Mouse (Mus musculus) spleen, adult 12 weeks (tissue): ENCODE measurements at regions not wholly inside any gene's neighbourhood (a gene's known extent, or its start where the extent isn't known, plus 50 kb on each side); places are given as distances from the start of the nearest gene placed in this dataset.
"Not testable (repeated sequence)": the region's sequence is repeated elsewhere in the genome, so short reads cannot be mapped to it uniquely, and the experiment has no call there.

Experiments
- DNase-seq: peaks from one replicate; pipeline ENCODE4 v3.0.0; 2022; ENCODE audit warnings: low spot score

DNA sequence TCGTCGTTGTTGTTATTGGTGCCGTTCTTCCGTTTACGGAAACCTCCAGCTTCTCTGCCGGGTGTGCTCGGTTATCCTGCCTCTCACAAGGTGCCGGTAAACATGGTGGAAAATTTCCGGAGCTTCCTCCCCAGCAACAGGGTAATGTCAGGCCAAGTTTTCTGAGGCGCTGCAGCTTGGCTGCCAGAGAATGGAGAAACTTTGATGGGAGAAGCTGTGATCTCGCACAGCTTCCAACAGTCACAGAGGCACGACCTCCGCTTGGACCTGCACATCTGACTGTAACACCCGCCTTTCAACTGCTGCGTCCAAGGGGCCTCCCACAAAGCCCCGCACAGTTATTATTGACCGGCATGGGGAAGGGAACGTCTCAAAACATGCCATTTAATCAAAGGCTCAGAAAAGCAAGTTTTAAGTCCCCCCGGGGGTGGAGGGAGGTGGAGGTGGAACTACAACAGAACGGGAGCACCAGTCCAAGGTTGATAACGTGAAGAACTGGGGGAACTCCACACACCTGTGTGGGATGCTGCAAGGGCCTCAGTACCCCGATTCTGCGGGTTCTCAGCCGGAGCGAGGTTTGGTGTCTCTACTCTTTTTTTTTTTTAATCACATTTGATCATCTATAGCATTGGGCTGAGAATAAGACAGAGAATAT is 299.1 kb downstream of the Vrk1 start:
- no peak for DNase-seq

DNA sequence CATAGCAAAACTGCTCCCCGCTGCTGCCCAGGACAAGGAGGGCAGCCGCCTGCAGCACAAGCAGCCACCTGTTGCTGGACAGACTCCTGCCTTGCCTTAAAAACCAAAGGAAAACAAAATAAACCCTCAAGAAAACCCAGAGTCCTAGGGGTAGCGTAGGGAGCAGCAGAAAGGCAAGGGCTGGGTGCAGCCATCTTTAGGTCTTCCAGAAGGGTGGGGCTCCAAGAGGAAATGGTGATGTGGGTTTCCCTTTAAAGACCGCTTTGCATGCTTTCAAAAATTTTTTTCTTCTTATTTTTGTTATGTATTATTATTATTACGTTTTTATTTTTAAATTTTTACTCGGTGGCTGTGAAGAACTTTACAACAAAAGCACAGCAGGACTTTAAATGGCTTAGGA is 300.1 kb downstream of the Vrk1 start:
- DNase-seq, result no peak

DNA sequence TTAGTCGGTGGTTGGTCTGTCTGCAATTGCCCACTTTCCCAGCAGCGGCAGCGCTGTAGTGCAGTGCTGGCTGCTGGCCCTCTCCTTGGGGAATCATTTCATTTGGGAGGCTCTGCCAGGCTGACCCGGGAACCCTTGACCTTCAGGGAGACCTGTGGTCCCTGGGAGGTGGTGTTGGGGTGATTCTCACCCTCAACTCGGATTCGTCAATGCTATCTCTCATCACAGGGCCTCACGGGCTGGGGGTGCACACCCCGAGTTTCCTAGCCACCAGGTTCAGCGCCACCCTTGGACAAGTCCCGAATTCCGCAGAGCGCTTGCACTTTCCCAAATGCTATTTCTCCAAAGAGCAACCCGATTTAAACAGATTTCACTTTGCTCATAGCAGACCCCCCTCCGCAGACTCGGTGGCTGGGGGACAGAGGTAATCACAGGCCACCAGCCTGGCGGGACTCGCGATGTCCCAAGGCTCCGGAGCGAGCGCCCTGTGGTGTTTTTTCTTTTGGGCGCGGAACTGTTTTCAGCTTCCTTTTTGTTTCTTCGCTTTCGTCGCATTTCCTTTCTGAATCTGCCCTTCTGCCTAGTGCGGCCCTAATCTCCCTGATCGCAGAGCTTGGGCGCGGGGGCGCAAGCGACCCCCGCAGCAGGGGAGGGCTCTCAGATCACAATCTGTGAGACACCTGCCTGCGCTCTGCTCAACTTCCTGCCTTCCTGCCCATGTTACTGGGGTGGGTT is 300.7 kb downstream of the Vrk1 start:
- DNase-seq, result no peak

DNA sequence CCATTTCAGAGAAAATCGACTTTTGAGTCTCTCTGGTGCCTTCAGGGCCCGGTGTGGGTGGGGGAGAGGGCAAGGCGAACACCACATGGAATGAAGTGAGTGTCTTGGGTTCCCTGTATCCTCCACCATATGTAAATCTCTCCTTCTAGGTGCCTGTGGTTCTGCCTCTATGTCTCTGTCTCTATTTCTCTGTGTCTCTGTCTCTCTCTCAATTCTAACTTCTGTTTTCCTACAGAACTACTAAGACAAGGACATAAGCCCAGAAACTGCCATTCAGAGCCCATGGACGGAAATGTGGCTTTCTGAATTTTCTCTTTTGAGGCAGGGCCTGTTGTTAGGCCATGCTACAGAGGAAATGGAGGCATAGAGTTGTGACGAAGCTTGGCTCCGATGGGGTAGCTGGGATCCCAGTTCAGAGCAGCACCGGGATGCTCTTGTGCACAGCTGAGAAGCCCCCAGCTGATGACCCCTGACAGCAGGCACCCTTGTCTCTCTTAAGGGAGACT is 301.3 kb downstream of the Vrk1 start:
- DNase-seq, result no peak

DNA sequence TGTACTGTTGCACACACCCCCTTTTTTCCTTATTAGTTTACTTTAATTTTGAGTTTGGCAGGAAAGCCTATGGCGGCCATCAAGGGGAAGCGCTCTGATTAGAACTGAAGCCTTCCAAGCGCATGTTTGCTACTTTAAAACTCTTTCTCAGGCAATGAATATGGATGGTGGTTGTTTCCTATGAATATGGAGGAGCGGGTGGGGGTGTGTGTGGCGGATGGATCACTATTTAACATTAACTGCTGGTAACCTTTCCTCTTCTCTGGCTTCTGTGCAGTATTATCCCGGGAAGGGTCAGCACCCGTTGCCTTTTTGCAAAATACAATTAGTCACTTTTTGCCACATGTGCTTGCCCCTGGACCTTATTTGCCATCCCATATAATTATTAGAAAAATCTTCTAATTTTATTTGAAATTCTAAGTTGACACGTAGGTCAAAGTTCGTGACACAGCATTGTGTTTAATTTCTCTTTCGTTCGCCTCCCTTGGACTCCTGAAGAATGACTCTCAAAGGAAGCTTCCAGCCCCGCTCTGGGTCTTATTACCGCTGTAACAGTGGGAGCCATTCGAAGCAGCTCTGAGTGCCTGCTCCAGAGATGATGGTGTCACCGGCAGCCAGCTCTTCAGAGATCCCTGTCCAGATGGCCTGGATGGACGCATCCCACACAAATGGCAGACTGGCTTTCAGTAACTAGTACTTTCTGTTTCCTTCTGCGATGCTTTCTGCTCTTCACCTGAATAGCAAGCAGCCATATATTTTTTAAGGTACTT is 302.0 kb downstream of the Vrk1 start:
- DNase-seq, result no peak

DNA sequence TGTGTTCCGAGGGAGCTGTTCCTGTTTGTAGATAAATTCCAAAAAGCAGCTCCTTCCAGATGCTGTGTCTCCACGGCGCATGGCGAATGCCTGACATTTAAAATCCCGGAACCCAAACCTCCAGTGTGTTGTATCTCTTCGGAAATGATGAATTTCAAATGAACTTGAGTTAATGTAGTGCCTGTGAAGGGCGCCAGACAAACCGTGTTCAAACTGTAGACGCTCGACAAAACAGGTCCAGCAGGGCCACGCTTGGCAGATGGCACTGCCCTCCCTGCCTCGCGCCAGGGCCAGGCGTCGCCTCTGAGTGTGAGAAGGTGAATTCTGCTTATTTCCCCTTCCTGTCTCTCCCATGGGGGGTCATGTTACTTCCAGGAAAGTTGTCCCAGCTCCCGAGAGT is 307.7 kb downstream of the Vrk1 start:
- DNase-seq, result no peak

DNA sequence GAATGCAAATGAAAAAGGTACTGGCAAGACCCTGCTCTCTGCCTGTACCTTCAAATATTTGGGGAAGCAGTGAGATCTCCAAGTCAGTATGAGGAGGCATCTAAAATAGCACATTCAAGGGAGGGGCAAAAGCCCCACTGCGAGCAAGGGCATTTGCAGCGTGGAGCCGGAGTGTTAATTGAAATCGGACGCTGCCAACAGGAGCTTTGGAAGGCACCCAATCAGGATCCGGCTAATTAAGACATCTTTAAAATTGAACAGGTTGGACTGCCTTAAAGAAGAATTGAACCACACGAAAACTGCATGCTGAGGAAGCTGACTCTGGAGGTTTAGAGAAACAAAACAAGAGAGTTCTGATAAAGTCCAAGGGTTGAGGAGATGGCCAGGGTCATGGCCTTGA is 311.5 kb downstream of the Vrk1 start:
- no peak for DNase-seq

DNA sequence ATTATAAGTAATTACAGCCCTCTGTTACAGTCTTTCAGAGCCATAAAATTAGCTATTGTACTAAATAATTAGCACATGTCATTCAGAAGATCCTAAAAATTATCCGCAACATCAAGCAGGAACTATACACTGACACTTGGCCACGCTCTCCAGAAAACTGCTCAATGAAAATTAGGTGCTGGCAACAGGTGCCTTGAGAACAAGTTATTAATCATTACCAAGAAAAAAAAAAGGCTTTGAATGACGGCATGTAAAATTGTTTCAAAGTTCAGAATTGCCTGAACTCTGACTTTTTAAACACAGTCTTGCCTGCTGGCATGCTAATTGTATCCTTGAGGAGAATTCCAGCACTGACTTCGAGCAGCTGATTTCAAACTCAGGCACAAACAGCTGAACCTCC is 316.6 kb downstream of the Vrk1 start:
- DNase-seq, result no peak

DNA sequence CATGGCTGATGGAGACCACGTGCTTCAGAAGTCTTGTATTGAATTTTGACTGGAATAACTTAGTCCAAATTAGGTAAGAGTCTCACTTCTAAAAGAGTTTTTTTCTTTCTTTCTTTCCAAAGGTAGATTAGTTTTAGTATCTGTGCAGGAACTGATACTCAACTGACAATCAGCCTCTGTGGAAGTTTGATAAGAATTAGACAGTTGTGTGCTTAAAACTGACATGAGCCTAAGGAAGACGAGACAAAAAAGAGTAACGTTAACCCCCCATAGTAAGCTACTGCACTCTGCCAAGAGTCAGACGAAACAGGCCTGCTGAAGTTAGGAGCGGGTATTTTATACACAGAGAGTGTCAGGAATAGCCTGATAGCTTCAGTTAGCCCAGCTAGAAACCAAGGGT is 317.3 kb downstream of the Vrk1 start:
- DNase-seq, result no peak

DNA sequence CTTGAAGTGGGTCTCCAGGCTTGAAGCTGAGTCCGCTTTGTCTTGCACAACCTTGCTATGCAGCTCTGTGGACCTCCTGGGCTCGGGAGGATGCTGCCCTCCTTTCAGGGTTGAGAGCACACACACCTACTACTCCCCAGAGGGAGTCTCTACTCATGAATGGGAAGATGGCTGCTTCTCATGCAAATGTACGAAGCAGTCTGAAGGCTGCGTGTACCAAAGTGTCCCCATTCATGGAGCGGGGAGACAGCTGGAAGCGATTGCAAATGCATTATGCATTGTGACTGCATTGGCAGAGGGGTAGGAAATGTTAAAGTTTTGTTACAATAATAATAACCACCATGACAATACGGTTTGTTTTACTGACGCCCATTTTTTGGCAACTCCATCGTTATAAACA is 347.8 kb downstream of the Vrk1 start:
- no peak for DNase-seq

GRCm38 (mm10) chr12:106361646-106362045 is 351.6 kb downstream of the Vrk1 start:
- DNase-seq, result not testable (repeated sequence)

DNA sequence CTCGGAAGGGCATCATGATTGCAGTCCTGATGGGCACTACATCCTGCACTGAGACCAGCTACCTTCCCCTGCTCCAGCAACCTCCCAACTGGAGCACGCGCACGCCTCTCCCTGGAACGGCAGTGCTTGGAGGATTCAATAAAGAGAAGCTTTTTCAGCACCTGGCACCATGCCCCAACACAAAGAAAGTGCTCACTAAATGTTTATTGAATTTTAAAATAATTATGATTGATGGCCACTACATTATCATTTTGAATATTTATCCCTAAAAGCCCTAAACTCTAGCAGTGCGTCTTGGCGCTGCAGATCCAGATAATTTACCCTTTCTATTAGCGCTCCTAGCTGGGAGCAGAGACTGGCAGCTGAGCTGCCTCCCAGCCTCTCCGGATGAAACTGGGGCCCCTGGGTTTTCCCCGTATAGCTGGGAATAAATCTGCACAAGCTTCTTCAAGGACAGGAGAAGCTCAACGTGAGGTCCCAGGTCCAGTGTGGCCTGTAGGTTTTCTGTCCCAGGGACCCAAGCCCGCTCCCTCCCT is 364.9 kb downstream of the Vrk1 start:
- DNase-seq, result no peak

DNA sequence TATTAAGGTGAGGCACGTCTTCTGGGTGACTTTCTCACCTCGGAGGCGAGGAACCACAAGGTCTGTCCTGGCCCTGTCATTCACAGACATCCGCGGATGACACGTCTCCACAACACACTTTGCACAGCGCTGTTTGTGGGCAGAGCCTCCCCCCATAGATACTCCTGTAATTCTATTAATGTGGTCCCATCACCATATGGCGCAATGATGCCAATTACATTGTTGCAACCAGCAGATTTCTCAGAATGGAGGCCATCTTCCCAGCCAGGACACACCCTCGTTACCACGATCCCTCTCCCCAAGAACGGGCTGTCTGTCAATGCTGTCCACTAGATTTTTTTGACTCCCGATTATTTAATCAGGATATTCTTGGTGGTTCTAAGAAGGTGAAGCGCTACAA is 365.9 kb downstream of the Vrk1 start:
- no peak for DNase-seq

DNA sequence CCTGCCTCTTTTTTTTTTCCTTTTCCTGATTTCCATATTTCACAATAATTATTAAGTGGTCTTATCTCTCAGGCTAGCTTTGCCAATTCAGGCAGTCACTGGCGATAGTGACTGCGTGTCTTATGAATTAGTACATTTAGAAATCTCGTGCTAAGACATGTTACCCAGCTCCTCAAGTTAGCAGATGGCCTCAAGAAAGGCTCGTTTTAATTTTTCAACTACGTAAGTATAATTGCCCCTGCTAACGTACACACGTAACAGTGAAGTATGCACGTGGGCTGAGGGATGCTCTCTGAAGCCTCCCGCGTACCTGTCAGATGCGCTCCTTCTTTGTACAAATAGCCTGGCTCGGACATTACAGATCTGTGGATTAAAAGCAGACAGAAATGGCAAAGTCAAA is 366.8 kb downstream of the Vrk1 start:
- DNase-seq, result no peak

- DNase-seq, result no peak
Observed at GRCm38 (mm10) chr12:106377281-106377680, 367.3 kb downstream of the Vrk1 start.

GRCm38 (mm10) chr12:106377761-106378160 is 367.7 kb downstream of the Vrk1 start:
- DNase-seq, result no peak

DNA sequence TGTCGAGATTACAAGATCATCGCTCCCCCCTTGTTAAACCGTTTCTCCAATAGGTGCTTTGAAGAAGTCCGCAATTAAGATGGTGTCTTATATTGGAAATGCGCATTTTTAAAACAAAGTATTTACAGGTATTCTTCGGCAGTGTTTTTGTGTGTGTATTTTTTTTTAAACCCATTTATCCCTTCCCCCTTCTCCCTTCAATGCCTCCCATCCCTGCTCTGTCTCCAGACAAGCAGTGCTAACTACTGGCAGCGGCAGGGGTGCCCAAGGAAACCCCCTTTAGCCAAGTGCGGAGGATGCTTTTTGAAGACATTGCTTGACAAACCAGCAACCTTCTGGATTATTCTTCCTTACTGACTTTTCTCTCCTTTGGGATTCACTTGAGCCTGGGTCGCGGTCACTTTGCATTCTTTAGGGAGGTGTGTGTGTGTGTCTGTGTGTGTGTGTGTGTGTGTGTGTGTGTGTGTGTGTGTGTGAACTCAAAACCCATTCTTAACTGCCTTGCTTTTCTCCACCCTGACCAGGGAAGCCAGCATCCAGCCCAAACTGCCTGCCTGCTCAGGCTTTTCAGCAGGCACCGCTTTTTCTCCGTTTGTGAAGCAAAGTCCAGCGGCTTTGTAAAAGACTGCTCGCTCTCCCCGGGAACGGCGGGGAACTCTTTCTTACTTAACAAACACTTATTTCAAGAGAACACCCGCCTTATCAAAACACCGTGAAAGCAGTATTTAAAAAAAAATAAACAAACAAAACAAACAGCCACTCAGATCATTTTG is 368.5 kb downstream of the Vrk1 start:
- no peak for DNase-seq

DNA sequence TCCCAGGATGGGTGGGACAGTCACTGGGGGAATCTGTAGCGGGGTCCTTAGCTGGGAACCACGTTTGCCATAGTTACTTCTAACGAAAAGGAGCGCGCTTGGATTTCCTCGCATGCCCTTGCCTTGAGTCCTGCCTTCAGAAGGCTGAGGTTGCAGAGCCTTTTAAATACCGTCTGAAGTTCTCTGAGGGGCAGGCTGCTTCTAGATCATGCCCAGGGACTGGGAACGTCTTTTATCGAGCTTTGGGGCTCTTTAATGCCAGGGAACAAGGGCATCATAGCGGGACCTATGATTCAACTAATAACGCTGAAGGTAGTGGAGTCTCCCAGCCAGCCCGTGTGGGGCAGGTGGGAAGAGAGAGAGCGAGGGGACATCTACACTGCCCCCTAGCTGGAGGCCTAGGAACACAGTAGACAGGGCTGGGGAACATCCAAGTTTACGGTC is 369.1 kb downstream of the Vrk1 start:
- DNase-seq, result no peak

GRCm38 (mm10) chr12:106379779-106380178 is 369.8 kb downstream of the Vrk1 start:
- no peak for DNase-seq

DNA sequence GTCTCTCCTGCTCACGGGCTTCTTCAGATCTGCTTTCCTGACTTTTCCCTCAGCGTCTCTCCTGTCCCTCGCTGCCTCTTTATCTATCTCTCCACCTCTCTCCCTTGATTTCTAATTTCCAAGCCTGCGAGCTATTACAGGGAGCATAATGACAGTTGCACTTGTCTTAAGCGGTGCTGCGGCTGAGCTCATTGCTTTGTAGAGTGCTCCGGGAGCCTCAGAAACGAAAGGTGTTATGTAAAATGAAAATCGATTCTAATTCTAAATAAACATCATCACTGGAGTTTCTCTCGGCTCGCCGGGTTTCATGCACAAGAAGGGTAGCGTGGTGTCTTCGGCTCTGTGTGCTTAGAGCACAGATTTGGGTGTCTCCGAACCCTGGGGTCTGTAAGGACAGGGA is 371.8 kb downstream of the Vrk1 start:
- DNase-seq, result no peak

DNA sequence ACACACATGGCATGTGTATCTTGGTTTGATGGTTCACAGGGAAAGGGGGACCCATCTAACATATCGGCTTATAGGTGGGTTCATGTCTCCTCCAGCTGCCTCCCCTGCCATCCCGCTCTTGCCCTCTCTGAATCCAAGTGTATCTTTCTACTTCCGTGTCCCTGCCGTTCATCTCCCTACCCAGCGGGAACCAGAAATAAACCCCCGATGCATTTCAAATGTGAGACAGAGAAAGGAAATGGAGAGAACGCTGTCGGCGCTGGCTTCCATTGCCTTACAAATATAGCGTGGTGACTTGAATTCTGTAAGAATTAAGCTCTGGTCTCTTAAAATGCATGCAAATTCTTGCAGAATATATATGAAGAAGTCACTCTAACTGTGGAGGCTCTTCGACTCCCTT is 379.2 kb downstream of the Vrk1 start:
- DNase-seq, result no peak

DNA sequence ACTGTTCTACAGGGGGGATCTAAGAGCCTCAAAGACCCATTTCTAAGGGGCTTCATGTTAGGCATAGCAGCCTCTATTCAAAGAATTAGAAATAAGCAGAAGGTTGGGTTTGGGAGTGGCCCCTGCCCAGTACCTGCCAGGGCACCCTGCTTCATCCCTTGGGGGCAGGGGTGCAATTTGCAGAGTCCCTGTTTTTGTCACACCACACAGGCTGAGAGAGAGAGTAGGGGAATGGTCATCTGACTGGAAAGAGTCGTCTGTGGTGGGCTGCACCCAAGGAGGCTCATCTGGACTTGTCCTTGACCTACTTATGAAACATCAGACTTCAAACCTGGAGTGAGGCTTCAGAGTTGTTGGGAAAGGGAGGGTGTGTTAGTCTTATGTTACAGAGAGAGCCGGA is 382.3 kb downstream of the Vrk1 start:
- DNase-seq, result no peak
